Mouse (Mus musculus) hindbrain, embryonic 15.5 days (tissue): ENCODE measurements around the gene Rhbdl2. TPM values are rescaled to one million over a fixed set of nuclear protein-coding genes. Genes with fewer than 3 reads are reported as not detected.

ENCODE experiments used
- ATAC-seq: fragments of 200-750 bp; cut with Nextera tagmentation; 2 replicates; pipeline ENCODE4 v1.8.0; 2017; ENCODE audit warnings: low read depth, moderate number of reproducible peaks, moderate TSS enrichment; ENCODE audit not compliant: low FRiP score
- H3K27ac ChIP-seq: fragments of 300-500 bp; sonication (generic); replicated peaks from 2 replicates; pipeline ENCODE4 v1.5.1; 2015; ENCODE audit warnings: mild to moderate bottlenecking, inconsistent platforms
- H3K27me3 ChIP-seq: fragments of 300-500 bp; sonication (generic); 2 replicates; pipeline ENCODE4 v1.6.1; 2015; ENCODE audit warnings: control low read depth, inconsistent platforms
- H3K36me3 ChIP-seq: fragments of 300-500 bp; sonication (generic); 2 replicates; pipeline ENCODE4 v1.6.1; 2015; ENCODE audit warnings: control low read depth, inconsistent platforms
- H3K4me1 ChIP-seq: fragments of 300-500 bp; sonication (generic); replicated peaks from 2 replicates; pipeline ENCODE4 v1.6.1; 2015; ENCODE audit warnings: control low read depth, inconsistent platforms
- H3K4me2 ChIP-seq: fragments of 300-500 bp; sonication (generic); 2 replicates; pipeline ENCODE4 v1.6.1; 2015; ENCODE audit warnings: moderate library complexity, mild to moderate bottlenecking, inconsistent platforms
- H3K4me3 ChIP-seq: fragments of 300-500 bp; sonication (generic); 2 replicates; pipeline ENCODE4 v1.5.1; 2015; ENCODE audit warnings: mild to moderate bottlenecking, inconsistent platforms
- H3K9ac ChIP-seq: fragments of 300-500 bp; sonication (generic); 2 replicates; pipeline ENCODE4 v1.6.1; 2015; ENCODE audit warnings: inconsistent platforms
- H3K9me3 ChIP-seq: fragments of 300-500 bp; sonication (generic); 2 replicates; pipeline ENCODE4 v1.6.1; 2016; ENCODE audit warnings: control low read depth, inconsistent platforms
- WGBS: fragments of 180-500 bp; shearing (Covaris S2); methylation state at CpG from one replicate; pipeline ENCODE4 v1.1.7; 2015; 5-methylcytosine and 5-hydroxymethylcytosine counted together
- polyA plus RNA-seq: library from polyadenylated mRNA; unstranded; fragments of >200 nt; fragmentation: Nextera tagmentation; extraction: Ambion mirVana; gene quantifications from 2 replicates; pipeline ENCODE4 v1.2.1, GENCODE M21; 2015

Gene Rhbdl2
- polyA plus RNA-seq, 1 experiment from 2014 or later: 1.6 TPM

- Histone ChIP-seq H3K36me3 (no peaks in the 10 kb centered on the region), H3K4me2 (no peak overlapping the region), H3K27me3 (no peaks in the 10 kb centered on the region), H3K4me1 (no peaks in the 10 kb centered on the region), H3K9me3 (no peaks in the 10 kb centered on the region), H3K27ac (no peak overlapping the region), H3K4me3 (no peak overlapping the region), H3K9ac (no peak overlapping the region)
- WGBS: 90% methylated on average over 8 of the region's 8 CpGs
- ATAC-seq: no peak
These were observed 54.5 kb downstream of the Rhbdl2 start for GRCm38 (mm10) chr4:123842126-123842525.

- 40% methylated on average over 4 of the region's 4 CpGs for WGBS
- Histone ChIP-seq H3K4me1 (no peaks in the 10 kb centered on the region), H3K27ac (no peak overlapping the region), H3K36me3 (no peaks in the 10 kb centered on the region), H3K9ac (no peak overlapping the region), H3K4me2 (no peak overlapping the region), H3K4me3 (no peak overlapping the region), H3K9me3 (no peaks in the 10 kb centered on the region), H3K27me3 (no peaks in the 10 kb centered on the region)
- ATAC-seq: no peak
These were observed 69.2 kb downstream of the Rhbdl2 start for GRCm38 (mm10) chr4:123856888-123857287.

- Histone ChIP-seq H3K27ac (no peak overlapping the region), H3K36me3 (no peaks in the 10 kb centered on the region), H3K9me3 (no peaks in the 10 kb centered on the region), H3K4me2 (no peak overlapping the region), H3K4me3 (no peak overlapping the region), H3K9ac (no peak overlapping the region), H3K27me3 (no peaks in the 10 kb centered on the region), H3K4me1 (no peaks in the 10 kb centered on the region)
- WGBS: 93% methylated on average over 7 of the region's 7 CpGs
- ATAC-seq: no peak
These were observed 70.4 kb downstream of the Rhbdl2 start for GRCm38 (mm10) chr4:123858090-123858489.

GRCm38 (mm10) chr4:123859379-123859778 is 71.7 kb downstream of the Rhbdl2 start, which contains the start of gene 4933427I04Rik:
TSS of gene 4933427I04Rik (plus strand) at chr4:123859679.
- Histone ChIP-seq H3K9ac (no peak within 1 kb of the TSS), H3K4me2 (no peak within 1 kb of the TSS), H3K9me3 (no peaks in the 10 kb centered on the region), H3K27ac (no peak within 1 kb of the TSS), H3K4me3 (no peak within 1 kb of the TSS), H3K36me3 (no peaks in the 10 kb centered on the region), H3K27me3 (no peaks in the 10 kb centered on the region), H3K4me1 (no peaks in the 10 kb centered on the region)
- ATAC-seq: no peak
- 85% methylated on average over 3 of the region's 3 CpGs for WGBS

GRCm38 (mm10) chr4:123859803-123860202 is 72.1 kb downstream of the Rhbdl2 start:
- Histone ChIP-seq H3K9me3 (no peaks in the 10 kb centered on the region), H3K27me3 (no peaks in the 10 kb centered on the region), H3K36me3 (no peaks in the 10 kb centered on the region), H3K27ac (no peak overlapping the region), H3K4me2 (no peak overlapping the region), H3K4me1 (no peaks in the 10 kb centered on the region), H3K4me3 (no peak overlapping the region), H3K9ac (no peak overlapping the region)
- 58% methylated on average over 2 of the region's 2 CpGs for WGBS
- ATAC-seq: no peak

- Histone ChIP-seq H3K4me1 (no peaks in the 10 kb centered on the region), H3K27me3 (no peaks in the 10 kb centered on the region), H3K36me3 (no peaks in the 10 kb centered on the region), H3K27ac (no peak overlapping the region), H3K9ac (no peak overlapping the region), H3K4me3 (no peak overlapping the region), H3K9me3 (no peaks in the 10 kb centered on the region), H3K4me2 (no peak overlapping the region)
- no peak for ATAC-seq
- WGBS: 87% methylated on average over 5 of the region's 5 CpGs
These were observed 72.9 kb downstream of the Rhbdl2 start for GRCm38 (mm10) chr4:123860621-123861020.

Other genes starting within 250 kb of the Rhbdl2 start
- 69.2 and 71.9 TPM in 2 replicates for gene Macf1, start 103.5 kb upstream of the Rhbdl2 start, polyA plus RNA-seq
- 457 and 489 TPM in 2 replicates for gene Ndufs5, start 69.7 kb upstream of the Rhbdl2 start, polyA plus RNA-seq
- gene Akirin1, start 37.5 kb upstream of the Rhbdl2 start, polyA plus RNA-seq: 79.8 and 82.1 TPM in 2 replicates
- gene 4933427I04Rik, start 71.8 kb downstream of the Rhbdl2 start, polyA plus RNA-seq: 0.09 and 0.16 TPM in 2 replicates
- gene Mycbp, start 117.0 kb downstream of the Rhbdl2 start, polyA plus RNA-seq: 34.2 and 44.3 TPM in 2 replicates
- 44.9 and 47.8 TPM in 2 replicates for gene Rragc, start 129.6 kb downstream of the Rhbdl2 start, polyA plus RNA-seq
- gene 4930535I16Rik, start 130.1 kb downstream of the Rhbdl2 start, polyA plus RNA-seq: not detected in 2 replicates